Mouse (Mus musculus): Measurements from ENCODE around the gene Actl7a.

DNA sequence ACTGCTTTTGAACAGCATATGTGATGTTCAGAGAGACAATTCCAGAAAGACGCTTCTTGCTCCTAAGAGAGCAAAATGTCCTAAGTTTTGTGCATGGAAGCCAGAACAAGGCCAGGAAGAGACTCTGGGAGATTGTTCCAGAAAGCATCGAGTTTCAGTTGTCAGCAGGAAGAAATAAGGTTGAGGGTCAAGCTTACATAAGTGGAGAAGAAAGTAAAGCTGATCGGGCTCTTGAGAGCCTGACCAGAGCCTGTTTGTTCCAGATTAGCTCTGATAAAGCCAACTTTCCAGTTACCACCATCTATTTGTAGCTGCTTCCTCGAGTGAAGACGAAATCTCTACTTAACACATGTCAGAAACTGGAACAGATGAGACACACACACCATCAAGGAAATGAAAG lies 44.5 kb upstream of the Actl7a start:
- TF ChIP-seq CTCF (IDR thresholded peaks at IDR 0.05; ENCODE audit: low read depth, low read length), result no peak
- TF ChIP-seq POLR2A (IDR thresholded peaks at IDR 0.05; ENCODE audit: extremely low read depth, insufficient read depth, low read length), result no peak

Data from liver, adult 2 months (tissue).